Mouse (Mus musculus) heart, embryonic 14.5 days (tissue): ENCODE measurements at regions not wholly inside any gene's neighbourhood (a gene's known extent, or its start where the extent isn't known, plus 50 kb on each side); places are given as distances from the start of the nearest gene placed in this dataset.

Experiments used
- ATAC-seq: fragments of 200-750 bp; cut with Nextera tagmentation; 2 replicates; pipeline ENCODE4 v1.8.0; 2017; ENCODE audit warnings: low read depth, moderate TSS enrichment; ENCODE audit not compliant: insufficient number of reproducible peaks, insufficient read depth, low FRiP score
- H3K27ac ChIP-seq, 2 experiments: fragments of 200-500 bp in 1 of 2; fragments of 300-500 bp in 1 of 2; sonication (generic) in 1 of 2; replicated peaks in 1 of 2; 2 replicates each; pipeline ENCODE4 v1.5.1; 2012 to 2014; ENCODE audit warnings: low read depth in 2 of 2, low read length in 2 of 2, control low read depth in 1 of 2, mild to moderate bottlenecking in 1 of 2, mixed read lengths in 1 of 2; ENCODE audit not compliant: control insufficient read depth in 1 of 2, insufficient read depth in 1 of 2
- H3K27me3 ChIP-seq: fragments of 300-500 bp; sonication (generic); 2 replicates; pipeline ENCODE4 v1.6.1; 2014; ENCODE audit warnings: mild to moderate bottlenecking, low read length, control low read depth; ENCODE audit not compliant: control insufficient read depth, insufficient read depth
- H3K36me3 ChIP-seq: fragments of 300-500 bp; sonication (generic); 2 replicates; pipeline ENCODE4 v1.6.1; 2014; ENCODE audit warnings: mild to moderate bottlenecking, control low read depth, low read length, mixed read lengths; ENCODE audit not compliant: control insufficient read depth, insufficient read depth
- H3K4me1 ChIP-seq, 2 experiments: fragments of 200-500 bp in 1 of 2; fragments of 300-500 bp in 1 of 2; sonication (generic) in 1 of 2; 2 replicates each; pipeline ENCODE4 v1.6.1; 2012 to 2014; ENCODE audit warnings: low read length in 2 of 2, control low read depth in 1 of 2, mixed read lengths in 1 of 2; ENCODE audit not compliant: control insufficient read depth in 2 of 2, insufficient read depth in 2 of 2
- H3K4me2 ChIP-seq: fragments of 300-500 bp; sonication (generic); 2 replicates; pipeline ENCODE4 v1.6.1; 2014; ENCODE audit warnings: mild to moderate bottlenecking, low read length
- H3K4me3 ChIP-seq, 2 experiments: fragments of 200-500 bp in 1 of 2; fragments of 300-500 bp in 1 of 2; sonication (generic) in 1 of 2; 2 replicates each; pipeline ENCODE4 v1.5.1; 2012 to 2014; ENCODE audit warnings: low read length in 2 of 2, mild to moderate bottlenecking in 2 of 2, control low read depth in 1 of 2, low read depth in 1 of 2, moderate library complexity in 1 of 2; ENCODE audit not compliant: control insufficient read depth in 1 of 2, insufficient read depth in 1 of 2
- H3K9ac ChIP-seq: fragments of 300-500 bp; sonication (generic); 2 replicates; pipeline ENCODE4 v1.6.1; 2014; ENCODE audit warnings: mild to moderate bottlenecking, low read length
- H3K9me3 ChIP-seq: fragments of 300-500 bp; sonication (generic); 2 replicates; pipeline ENCODE4 v1.6.1; 2016; ENCODE audit warnings: low read length, control low read depth; ENCODE audit not compliant: control insufficient read depth
- WGBS: fragments of 180-500 bp; shearing (Covaris S2); extraction: QIAGEN DNeasy Blood & Tissue Kit; methylation state at CpG from one replicate; pipeline ENCODE4 v1.1.7; 2014; 5-methylcytosine and 5-hydroxymethylcytosine counted together

DNA sequence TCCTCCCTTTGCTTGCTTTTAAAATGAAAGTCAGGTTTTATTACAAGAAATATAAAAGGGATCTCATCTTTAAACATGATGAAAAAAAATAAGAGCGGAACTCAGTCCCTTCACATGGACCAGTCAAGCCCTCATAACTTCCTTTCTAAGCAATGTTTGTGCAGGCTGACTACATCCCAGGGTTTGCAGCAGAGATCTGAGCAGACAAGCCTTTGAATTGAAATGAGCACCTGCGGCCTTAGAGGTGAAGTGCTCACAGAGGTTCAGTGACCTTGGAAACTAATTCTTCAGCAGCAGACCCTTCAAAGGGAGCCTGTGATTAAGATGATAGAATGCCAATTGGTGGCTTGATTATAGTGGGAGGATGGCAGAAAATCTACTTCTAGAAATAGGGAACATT is 2918.3 kb downstream of the Poteg start:
- Histone ChIP-seq H3K4me3 (no peak overlapping the region), H3K4me2 (no peak overlapping the region), H3K9me3 (no peaks in the 10 kb centered on the region), H3K27me3 (no peaks in the 10 kb centered on the region), H3K27ac (no peak overlapping the region), H3K9ac (no peak overlapping the region), H3K36me3 (no peaks in the 10 kb centered on the region), H3K4me1 (no peaks in the 10 kb centered on the region)
- 78% methylated on average over 2 of the region's 2 CpGs for WGBS
- ATAC-seq, result no peak

DNA sequence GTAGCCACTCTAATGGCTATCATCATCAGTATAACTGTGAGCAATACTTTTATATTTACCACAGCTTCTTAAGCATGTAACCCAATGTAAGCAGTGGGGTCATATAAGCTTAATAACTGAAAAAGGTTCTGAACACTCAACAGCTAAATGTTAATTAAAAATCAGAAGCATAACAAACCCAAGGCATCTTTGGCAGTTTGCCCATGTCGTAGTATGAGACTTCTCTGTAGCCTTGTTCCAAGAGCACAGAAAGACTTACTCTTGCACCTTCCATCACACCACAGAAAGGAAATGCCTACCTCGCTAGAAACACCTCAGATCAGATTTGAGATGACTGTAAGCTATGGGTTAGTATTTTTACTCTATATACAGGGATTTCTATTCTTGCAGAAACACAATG is 2944.5 kb downstream of the Poteg start:
- Histone ChIP-seq H3K27ac (no peak overlapping the region), H3K4me3 (no peak overlapping the region), H3K27me3 (no peaks in the 10 kb centered on the region), H3K4me2 (no peak overlapping the region), H3K36me3 (no peaks in the 10 kb centered on the region), H3K9me3 (no peaks in the 10 kb centered on the region), H3K4me1 (no peaks in the 10 kb centered on the region), H3K9ac (no peak overlapping the region)
- 65% methylated on average over 2 of the region's 2 CpGs for WGBS
- no peak for ATAC-seq

GRCm38 (mm10) chr8:30439423-30439822 is 2989.1 kb upstream of the 5930422O12Rik start:
- Histone ChIP-seq H3K9ac (no peak overlapping the region), H3K4me1 (no peaks in the 10 kb centered on the region), H3K36me3 (no peaks in the 10 kb centered on the region), H3K27ac (no peak overlapping the region), H3K4me3 (no peak overlapping the region), H3K4me2 (no peak overlapping the region), H3K27me3 (no peaks in the 10 kb centered on the region), H3K9me3 (no peaks in the 10 kb centered on the region)
- no peak for ATAC-seq
- WGBS, result 71% methylated on average over 2 of the region's 2 CpGs

DNA sequence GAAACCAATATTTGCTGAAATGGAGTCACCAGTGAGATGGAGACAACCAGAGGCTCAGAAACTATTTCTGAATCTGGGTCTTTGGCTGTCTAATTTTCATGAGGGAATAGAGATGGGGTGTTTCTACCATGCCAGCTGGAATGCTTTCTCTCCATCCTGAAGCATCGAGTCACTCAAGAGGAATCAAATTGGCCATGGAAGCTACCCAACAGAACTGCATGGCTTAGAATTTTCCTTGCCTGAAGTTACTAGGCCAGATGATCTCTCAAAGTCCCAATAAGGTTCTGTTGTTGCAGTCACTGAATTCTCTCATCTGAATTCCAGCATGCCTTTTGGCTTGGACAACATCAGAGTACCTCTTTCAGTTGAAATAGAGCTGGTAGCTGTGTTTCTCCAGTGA is 2986.7 kb upstream of the 5930422O12Rik start:
- H3K4me3 ChIP-seq, result no peak overlapping the region
- no peak overlapping the region for H3K4me2 ChIP-seq
- no peaks in the 10 kb centered on the region for H3K27me3 ChIP-seq
- H3K36me3 ChIP-seq, result no peaks in the 10 kb centered on the region
- H3K9ac ChIP-seq, result no peak overlapping the region
- no peaks in the 10 kb centered on the region for H3K9me3 ChIP-seq
- H3K4me1 ChIP-seq, result no peaks in the 10 kb centered on the region
- no peak for ATAC-seq
- WGBS, result 85% methylated on average over 1 of the region's 1 CpGs
- H3K27ac ChIP-seq, result no peak overlapping the region

- no peak overlapping the region for H3K4me3 ChIP-seq
- no peaks in the 10 kb centered on the region for H3K27me3 ChIP-seq
- H3K4me1 ChIP-seq, result no peaks in the 10 kb centered on the region
- H3K9ac ChIP-seq, result no peak overlapping the region
- no peaks in the 10 kb centered on the region for H3K9me3 ChIP-seq
- no peak overlapping the region for H3K27ac ChIP-seq
- WGBS, result 68% methylated on average over 2 of the region's 2 CpGs
- H3K36me3 ChIP-seq, result no peaks in the 10 kb centered on the region
- no peak overlapping the region for H3K4me2 ChIP-seq
- no peak for ATAC-seq
Measured at GRCm38 (mm10) chr8:30443874-30444273, 2984.6 kb upstream of the 5930422O12Rik start.

DNA sequence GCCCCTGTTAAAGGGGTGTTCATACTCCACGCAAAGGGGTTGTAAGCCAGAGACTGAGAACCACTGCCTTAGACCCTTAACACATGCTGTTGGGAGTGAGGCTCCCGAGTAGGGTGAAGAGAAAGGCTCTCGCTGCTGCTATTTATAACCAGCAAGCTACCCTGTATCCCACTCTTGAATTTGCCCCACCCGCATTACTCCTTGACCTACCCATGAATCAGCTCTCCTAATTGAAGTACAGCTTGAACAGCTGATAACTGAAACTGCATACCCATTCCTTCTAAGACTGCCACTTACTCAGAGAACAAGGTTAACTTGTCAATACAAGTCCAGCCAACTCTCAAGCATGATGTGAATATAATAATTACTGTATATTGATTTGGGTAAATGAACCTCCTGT is 2984.2 kb upstream of the 5930422O12Rik start:
- no peak for ATAC-seq
- Histone ChIP-seq H3K4me1 (no peaks in the 10 kb centered on the region), H3K4me2 (no peak overlapping the region), H3K27ac (no peak overlapping the region), H3K27me3 (no peaks in the 10 kb centered on the region), H3K36me3 (no peaks in the 10 kb centered on the region), H3K4me3 (no peak overlapping the region), H3K9ac (no peak overlapping the region), H3K9me3 (no peaks in the 10 kb centered on the region)
- 41% methylated on average over 4 of the region's 4 CpGs for WGBS

GRCm38 (mm10) chr8:30458136-30458535 is 2970.4 kb upstream of the 5930422O12Rik start:
- H3K4me3 ChIP-seq, result no peak overlapping the region
- no peak overlapping the region for H3K9ac ChIP-seq
- no peaks in the 10 kb centered on the region for H3K9me3 ChIP-seq
- WGBS, result 59% methylated on average over 4 of the region's 4 CpGs
- no peaks in the 10 kb centered on the region for H3K4me1 ChIP-seq
- no peak for ATAC-seq
- no peak overlapping the region for H3K4me2 ChIP-seq
- H3K27ac ChIP-seq, result no peak overlapping the region
- H3K27me3 ChIP-seq, result no peaks in the 10 kb centered on the region
- H3K36me3 ChIP-seq, result no peaks in the 10 kb centered on the region

DNA sequence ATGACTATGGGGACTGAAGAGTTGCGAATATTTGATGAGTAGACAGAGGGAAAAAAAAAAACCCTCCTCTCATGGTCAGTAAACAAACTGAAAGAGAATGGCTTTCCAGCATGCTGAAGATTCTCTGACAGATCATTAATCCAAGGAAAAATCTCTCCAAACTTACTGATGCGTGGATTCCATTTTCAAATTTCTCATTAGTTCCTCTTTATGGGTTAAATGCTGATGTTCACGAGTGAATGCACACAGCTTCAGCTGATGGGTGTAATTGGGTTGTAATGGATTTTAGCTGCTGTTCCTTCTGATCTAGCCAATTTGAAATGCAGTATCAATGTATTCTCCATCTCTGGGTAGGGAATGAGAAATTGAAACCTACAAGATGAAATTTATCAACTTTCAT is 2945.6 kb upstream of the 5930422O12Rik start:
- Histone ChIP-seq H3K9me3 (no peaks in the 10 kb centered on the region), H3K36me3 (no peaks in the 10 kb centered on the region), H3K27ac (no peak overlapping the region), H3K4me1 (no peaks in the 10 kb centered on the region), H3K4me3 (no peak overlapping the region), H3K9ac (no peak overlapping the region), H3K4me2 (no peak overlapping the region), H3K27me3 (no peaks in the 10 kb centered on the region)
- ATAC-seq, result no peak
- 79% methylated on average over 3 of the region's 3 CpGs for WGBS
